ENCODE assay signal across 8 mouse cellular contexts in the genomic region with DNA sequence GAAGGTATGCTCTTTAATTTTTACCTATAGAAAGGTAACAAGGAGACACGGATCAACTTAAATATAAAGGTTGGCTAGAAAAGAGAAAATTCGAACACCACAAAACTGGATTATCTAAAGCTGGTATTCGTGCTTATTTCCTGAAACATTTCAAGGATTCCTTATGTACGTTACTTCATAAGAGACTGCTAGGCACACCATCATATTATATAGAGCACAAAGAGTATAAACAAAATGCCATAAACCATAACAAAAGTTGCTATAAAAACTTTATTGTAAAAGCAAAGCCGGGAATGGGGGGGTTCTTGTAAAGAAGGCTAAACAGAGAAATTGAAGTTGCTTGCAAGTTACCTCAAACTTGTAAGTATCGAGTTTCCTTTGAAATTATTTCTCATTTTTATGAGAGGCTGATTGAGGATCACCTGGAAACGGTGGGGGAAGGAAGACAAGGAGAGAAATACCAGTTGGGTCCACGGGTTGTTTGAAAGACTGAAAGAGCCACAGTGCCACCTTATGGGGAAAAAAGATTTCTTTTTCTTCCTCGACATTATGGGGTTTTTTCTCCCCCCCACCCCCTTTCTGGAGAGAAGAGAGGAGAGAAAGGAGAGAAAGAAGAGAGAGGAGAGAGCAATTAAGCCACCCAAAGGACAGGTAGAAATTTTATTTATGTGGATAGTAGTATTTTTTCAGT. TPM values are rescaled to one million over a fixed set of nuclear protein-coding genes. Genes with fewer than 3 reads are reported as not detected.
A peak's percentile ranks its signal among the peaks of the same experiment; 100 is the strongest.
DNase-seq lines count a peak whose midpoint lies in the region; ATAC-seq and TF ChIP-seq lines count a peak whose summit lies in the region.

No protein-coding gene starts in this region.

- H3K27ac ChIP-seq in heart, adult 2 months = no peak overlapping the region
- H3K27ac ChIP-seq in heart, embryonic 12.5 days (ENCODE audit: poor library complexity, severe bottlenecking) = no peak overlapping the region
- no peak overlapping the region for H3K27ac ChIP-seq in forebrain, embryonic 16.5 days (ENCODE audit: low read length)

- H3K36me3 ChIP-seq in heart, adult 2 months (ENCODE audit: control insufficient read depth, insufficient read depth, low read length) = no peaks in the 10 kb centered on the region
- H3K36me3 ChIP-seq in heart, embryonic 12.5 days = no peaks in the 10 kb centered on the region
- H3K36me3 ChIP-seq in forebrain, embryonic 16.5 days (ENCODE audit: control insufficient read depth, insufficient read depth) = no peaks in the 10 kb centered on the region

- no peak for DNase-seq in heart, adult 2 months
- peak; percentile 48 for DNase-seq in right cerebral cortex, adult 18-20 months
- no peak for DNase-seq in right cerebral cortex, postnatal 36 days (ENCODE audit: low spot score in 2 of 2)
- DNase-seq in lung, postnatal 10 days = peak; percentile 48
- no peak for DNase-seq in ovary, postnatal 14 days (ENCODE audit: low spot score)
- DNase-seq in thymus, postnatal 25 days = no peak

- intact Hi-C loops in heart, adult 2 months (cut with DNase I) = no loop called here

- peaks cover 4% of the 10 kb centered on the region for H3K27me3 ChIP-seq in heart, adult 2 months (ENCODE audit: control insufficient read depth, insufficient read depth, low read length)
- H3K27me3 ChIP-seq in heart, embryonic 12.5 days (replicated peaks) = no peaks in the 10 kb centered on the region
- 0 out of 2 replicates have a peak, but pooled peaks cover 2% of the 10 kb centered on the region for H3K27me3 ChIP-seq in forebrain, embryonic 16.5 days (replicated peaks; ENCODE audit: control insufficient read depth, insufficient read depth, low read length)

- TF ChIP-seq EP300 in heart, adult 2 months (IDR thresholded peaks at IDR 0.05; ENCODE audit: insufficient read depth, low read depth, low read length) = no peak

- H3K4me2 ChIP-seq in heart, embryonic 12.5 days = no peak overlapping the region
- H3K4me2 ChIP-seq in forebrain, embryonic 16.5 days (ENCODE audit: low read length) = no peak overlapping the region

- WGBS in heart, adult 2 months = 36% methylated on average over 9 of the region's 9 CpGs
- WGBS in heart, embryonic 12.5 days = 36% methylated on average over 9 of the region's 9 CpGs
- WGBS in forebrain, embryonic 16.5 days = 25% methylated on average over 9 of the region's 9 CpGs

- no peaks in the 10 kb centered on the region for H3K79me2 ChIP-seq in heart, adult 2 months (replicated peaks; ENCODE audit: control insufficient read depth, insufficient read depth, low read length)

- no peaks in the 10 kb centered on the region for H3K9me3 ChIP-seq in heart, embryonic 12.5 days (replicated peaks)
- H3K9me3 ChIP-seq in forebrain, embryonic 16.5 days (ENCODE audit: control insufficient read depth, low read length) = no peaks in the 10 kb centered on the region

- TF ChIP-seq CTCF in heart, adult 2 months (IDR thresholded peaks at IDR 0.05) = peak; percentile 68

- no peak overlapping the region for H3K9ac ChIP-seq in heart, adult 2 months (ENCODE audit: low read depth, low read length)
- H3K9ac ChIP-seq in heart, embryonic 12.5 days = no peak overlapping the region
- H3K9ac ChIP-seq in forebrain, embryonic 16.5 days (replicated peaks; ENCODE audit: low read depth, low read length) = no peak overlapping the region

- TF ChIP-seq POLR2A in heart, adult 2 months (IDR thresholded peaks at IDR 0.05; ENCODE audit: insufficient read depth, low read depth, low read length) = no peak

- ATAC-seq in heart, embryonic 12.5 days (ENCODE audit: insufficient number of reproducible peaks, low FRiP score) = no peak
- peak; percentile 65 for ATAC-seq in forebrain, embryonic 16.5 days

- H3K4me3 ChIP-seq in heart, adult 2 months = no peak overlapping the region
- H3K4me3 ChIP-seq in heart, embryonic 12.5 days = no peak overlapping the region
- no peak overlapping the region for H3K4me3 ChIP-seq in forebrain, embryonic 16.5 days (replicated peaks; ENCODE audit: low read length)

- no peaks in the 10 kb centered on the region for H3K4me1 ChIP-seq in heart, adult 2 months (ENCODE audit: control insufficient read depth, insufficient read depth, low read length)
- peaks cover 14% of the 10 kb centered on the region for H3K4me1 ChIP-seq in heart, embryonic 12.5 days (replicated peaks)
- peaks cover 15% of the 10 kb centered on the region for H3K4me1 ChIP-seq in forebrain, embryonic 16.5 days (replicated peaks; ENCODE audit: control insufficient read depth, insufficient read depth, low read length)

RNA-seq across cellular contexts. Expression of gene Map3k7, which starts 25.3 kb away (rescaled TPM):
- 10 to 100 TPM; 42.6 to 45.9 TPM for total RNA-seq in heart, adult 2 months (2021)
- 34.9 and 50.4 TPM in 2 replicates for polyA plus RNA-seq in heart, adult 2 months (2012; rRNA removed)
- polyA plus RNA-seq in heart, embryonic 12.5 days (2016; fragmentation: Nextera tagmentation; extraction: Ambion mirVana) = 41.8 and 44.6 TPM in 2 replicates
- polyA plus RNA-seq in forebrain, embryonic 16.5 days (2015; fragmentation: Nextera tagmentation; extraction: Ambion mirVana) = 34.6 and 36.1 TPM in 2 replicates

Comparison
In these comparisons a context has a peak if more than half of its experiments do, and no peak if none do; other contexts are left out.
1. DNase-seq: peak in right cerebral cortex, adult 18-20 months (single experiment) and lung, postnatal 10 days (single experiment); none in heart, adult 2 months (0 of 2), right cerebral cortex, postnatal 36 days (0 of 2), ovary, postnatal 14 days (single experiment) and thymus, postnatal 25 days (single experiment).